Mouse (Mus musculus) megakaryocyte, embryonic 14.5 days (primary cell): ENCODE measurements around the gene Rassf8. TPM values are rescaled to one million over a fixed set of nuclear protein-coding genes. Genes with fewer than 3 reads are reported as not detected.

Experiments
- H3K27me3 ChIP-seq: replicated peaks from 2 replicates; pipeline ENCODE3; 2012; ENCODE audit warnings: inconsistent platforms
- H3K36me3 ChIP-seq: replicated peaks from 2 replicates; pipeline ENCODE3; 2012; ENCODE audit warnings: low read length, inconsistent platforms, mixed read lengths
- H3K4me1 ChIP-seq: 2 replicates; pipeline ENCODE4 v1.6.1; 2012; ENCODE audit warnings: inconsistent platforms
- H3K4me3 ChIP-seq: replicated peaks from 2 replicates; pipeline ENCODE3; 2012; ENCODE audit warnings: moderate library complexity, mild to moderate bottlenecking, inconsistent platforms
- H3K9me3 ChIP-seq: 2 replicates; pipeline ENCODE4 v1.6.1; 2012; ENCODE audit warnings: inconsistent platforms
- FLI1 ChIP-seq: IDR thresholded peaks from 2 replicates; pipeline ENCODE4 v1.6.1; 2012; ENCODE audit warnings: low read length, inconsistent platforms, mixed read lengths
- GATA1 ChIP-seq: IDR thresholded peaks from 3 replicates; pipeline ENCODE4 v1.6.1; 2012; ENCODE audit warnings: mixed read lengths, low read length, inconsistent platforms, borderline replicate concordance
- polyA plus RNA-seq: library from polyadenylated mRNA; stranded (reverse); fragments of >175 nt; gene quantifications from 2 replicates; pipeline ENCODE4 v1.2.3, GENCODE M21; 2012; ENCODE audit warnings: low replicate concordance; ENCODE audit not compliant: insufficient read depth

Rassf8 gene
- polyA plus RNA-seq, 1 experiment, result 0.77 TPM

DNA sequence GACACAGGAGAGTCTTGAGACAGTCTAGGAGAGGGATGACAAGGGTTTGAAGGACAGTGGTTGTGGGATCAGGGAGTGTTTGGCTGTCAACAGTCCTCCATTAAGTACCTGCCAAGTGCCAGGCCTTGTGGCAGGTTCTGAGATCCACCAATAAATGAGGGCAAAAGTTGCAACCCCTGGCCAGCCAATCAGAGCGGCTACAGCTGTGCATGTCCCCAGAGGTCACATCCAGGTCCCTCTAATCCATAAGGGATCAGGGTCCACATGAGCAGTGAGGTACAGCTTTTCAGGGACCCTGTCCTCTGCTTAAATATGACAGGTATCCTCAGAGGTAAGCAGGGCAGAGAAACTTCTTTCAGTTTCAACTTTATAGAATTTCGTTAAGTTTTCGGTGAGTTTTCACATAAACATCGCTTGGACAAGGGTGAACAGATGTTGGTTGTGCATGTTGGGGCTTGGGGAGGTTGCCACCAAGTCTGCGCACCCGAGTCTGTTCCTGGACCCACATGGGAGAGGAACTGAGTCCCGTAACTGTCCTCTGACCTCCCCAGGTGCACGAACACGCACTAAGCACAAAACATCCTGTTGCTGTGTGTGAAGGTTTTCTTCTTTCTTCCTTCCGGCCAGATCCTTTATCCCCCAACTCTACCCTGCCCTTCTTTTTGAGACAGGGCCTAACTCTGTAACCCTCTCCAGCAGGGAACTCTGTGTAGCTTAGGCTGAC, 107.0 kb downstream of the Rassf8 start:
- no peaks in the 10 kb centered on the region for H3K9me3 ChIP-seq

DNA sequence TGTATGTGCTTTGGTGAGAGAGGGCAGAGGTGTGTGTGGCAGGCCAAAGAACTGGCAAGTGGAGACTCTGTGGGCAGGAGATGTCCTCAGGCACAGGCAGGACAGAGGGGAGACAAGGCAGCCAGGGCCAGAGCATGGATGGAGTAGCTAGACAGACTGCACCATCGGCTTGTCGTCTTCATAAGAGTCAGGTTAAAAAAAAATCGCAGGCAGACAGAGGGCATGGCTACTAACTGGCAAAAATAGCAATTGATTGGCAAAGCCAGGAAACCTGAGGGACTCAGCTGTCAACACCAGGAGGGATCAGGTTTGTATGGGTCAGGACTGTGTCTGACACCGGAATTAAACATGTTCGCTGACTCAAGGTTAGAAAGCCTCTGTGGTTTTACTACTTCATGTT, 108.2 kb downstream of the Rassf8 start:
- TF ChIP-seq FLI1, result no peak
- no peak for TF ChIP-seq GATA1
- H3K9me3 ChIP-seq, result no peaks in the 10 kb centered on the region
- H3K27me3 ChIP-seq, result no peaks in the 10 kb centered on the region
- H3K4me3 ChIP-seq, result no peak overlapping the region
- H3K36me3 ChIP-seq, result peaks cover 57% of the 10 kb centered on the region
- H3K4me1 ChIP-seq, result peaks cover 62% of the 10 kb centered on the region

More for the DNA sequence above, 107.0 kb downstream of the Rassf8 start:
- TF ChIP-seq FLI1 (no peak), GATA1 (no peak)
- Histone ChIP-seq H3K4me3 (no peak overlapping the region), H3K4me1 (peaks cover 52% of the 10 kb centered on the region), H3K27me3 (no peaks in the 10 kb centered on the region), H3K36me3 (peaks cover 51% of the 10 kb centered on the region)

DNA sequence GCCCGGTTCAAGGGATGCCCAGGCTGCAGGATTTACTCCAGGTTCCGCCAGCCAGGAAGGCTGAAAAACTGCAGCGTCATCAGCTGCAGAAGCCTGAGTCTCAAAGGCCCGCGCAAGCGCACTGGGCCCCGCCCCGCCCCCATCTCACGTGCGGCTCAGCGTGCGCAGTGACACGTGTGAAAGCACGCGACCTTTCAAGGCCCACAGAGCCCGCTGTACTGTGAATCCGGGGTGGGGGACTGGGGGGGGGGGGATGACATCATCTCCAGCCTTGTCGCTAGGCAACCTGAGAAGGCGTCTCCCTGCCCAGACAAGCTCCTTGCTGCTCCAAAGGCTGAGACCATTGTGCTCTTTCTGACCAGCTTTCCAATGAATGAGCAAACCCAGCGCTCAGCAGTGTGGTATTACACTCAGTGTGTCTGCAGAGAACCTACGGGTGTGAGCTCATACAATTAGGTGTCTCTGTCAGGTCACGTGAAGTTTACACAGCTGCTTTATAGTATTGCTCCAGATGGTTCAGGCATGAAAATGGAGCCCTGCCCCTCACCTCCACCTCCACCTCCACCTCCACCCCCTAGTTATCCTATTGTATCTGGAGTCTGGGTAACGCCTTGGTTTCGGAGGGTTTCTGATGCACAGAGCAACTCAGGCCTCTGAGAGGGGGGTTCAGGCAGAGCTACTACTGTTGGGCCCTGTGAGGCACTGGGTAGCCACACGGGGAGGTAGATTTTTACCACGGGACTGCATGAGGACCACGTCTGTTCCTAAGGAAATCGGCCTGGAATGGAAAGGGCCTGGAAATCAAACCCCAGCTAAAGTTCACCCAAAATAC, 109.4 kb downstream of the Rassf8 start:
- peaks cover 71% of the 10 kb centered on the region for H3K4me1 ChIP-seq
- H3K36me3 ChIP-seq, result peaks cover 52% of the 10 kb centered on the region
- no peaks in the 10 kb centered on the region for H3K9me3 ChIP-seq
- TF ChIP-seq FLI1 (no peak), GATA1 (no peak)
- H3K4me3 ChIP-seq, result peak overlapping the region; percentile 47
- H3K27me3 ChIP-seq, result no peaks in the 10 kb centered on the region

DNA sequence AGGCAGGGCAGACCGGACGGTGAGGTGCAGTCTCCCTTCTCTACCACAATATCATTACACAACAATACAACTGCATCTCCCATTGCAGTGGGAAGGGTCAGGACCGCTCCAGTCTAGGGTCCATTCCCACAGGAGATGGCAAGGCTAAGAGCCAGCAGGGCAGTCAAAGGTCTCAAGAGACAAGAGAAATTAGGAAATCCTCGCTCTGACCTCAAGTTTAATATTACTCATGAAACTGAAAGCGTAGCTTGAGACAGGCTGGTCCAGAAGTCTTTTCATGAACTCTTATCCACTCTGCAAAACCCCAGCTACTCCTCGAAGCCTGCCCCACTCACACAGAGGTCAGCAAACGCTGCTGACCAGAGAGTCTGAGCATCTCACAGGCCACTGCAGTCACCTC, 110.9 kb downstream of the Rassf8 start:
- TF ChIP-seq GATA1 (no peak), FLI1 (no peak)
- Histone ChIP-seq H3K4me1 (peaks cover 76% of the 10 kb centered on the region), H3K36me3 (peaks cover 43% of the 10 kb centered on the region), H3K27me3 (no peaks in the 10 kb centered on the region), H3K4me3 (peak overlapping the region; percentile 59), H3K9me3 (no peaks in the 10 kb centered on the region)

DNA sequence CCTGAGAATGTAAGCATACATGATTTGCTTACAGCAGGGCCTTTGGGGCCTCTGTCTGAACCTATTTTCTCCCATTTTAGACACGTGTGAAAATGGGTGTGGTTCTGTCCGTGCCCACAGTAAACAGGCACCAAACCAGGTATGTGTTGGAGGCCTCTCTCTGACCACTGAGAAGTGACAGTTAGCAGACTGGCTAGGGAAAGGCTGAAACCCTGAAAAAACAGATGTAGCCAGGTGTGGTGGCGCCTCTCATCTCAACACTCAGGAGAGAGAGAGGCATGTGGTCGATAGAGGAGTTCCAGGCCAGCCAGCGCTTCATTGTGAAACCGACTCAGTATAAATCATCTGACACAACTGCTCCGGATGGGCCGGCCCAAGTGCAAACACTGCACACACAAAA, 111.9 kb downstream of the Rassf8 start:
- TF ChIP-seq FLI1 (no peak), GATA1 (no peak)
- no peak overlapping the region for H3K4me3 ChIP-seq
- peaks cover 84% of the 10 kb centered on the region for H3K4me1 ChIP-seq
- peaks cover 9% of the 10 kb centered on the region for H3K27me3 ChIP-seq
- H3K9me3 ChIP-seq, result no peaks in the 10 kb centered on the region
- H3K36me3 ChIP-seq, result peaks cover 33% of the 10 kb centered on the region

DNA sequence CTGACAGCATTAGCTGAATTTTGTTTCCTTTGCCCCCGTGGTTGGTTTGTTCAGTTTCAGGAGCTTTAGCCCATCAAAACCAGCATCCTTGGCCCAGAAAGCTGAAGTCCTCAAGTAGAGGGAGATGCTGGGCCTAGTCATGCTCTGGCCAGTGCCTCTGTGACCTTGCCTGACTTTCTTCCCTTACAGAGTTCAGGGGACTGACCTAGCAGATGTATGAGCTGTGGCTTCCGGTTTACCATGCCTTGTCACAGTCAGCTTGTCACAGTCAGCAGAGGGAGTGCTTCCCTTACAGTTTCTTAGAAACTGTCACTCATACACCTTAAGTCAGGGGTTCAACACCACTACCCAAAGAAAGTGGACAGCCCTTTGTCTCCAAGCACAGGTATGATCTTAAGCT, 113.8 kb downstream of the Rassf8 start:
- Histone ChIP-seq H3K4me3 (peak overlapping the region; percentile 81), H3K9me3 (no peaks in the 10 kb centered on the region), H3K36me3 (peaks cover 21% of the 10 kb centered on the region), H3K27me3 (peaks cover 29% of the 10 kb centered on the region), H3K4me1 (peaks cover 89% of the 10 kb centered on the region)
- TF ChIP-seq FLI1 (peak; percentile 29; the same call in 1 of the 2 replicates), GATA1 (no peak)

DNA sequence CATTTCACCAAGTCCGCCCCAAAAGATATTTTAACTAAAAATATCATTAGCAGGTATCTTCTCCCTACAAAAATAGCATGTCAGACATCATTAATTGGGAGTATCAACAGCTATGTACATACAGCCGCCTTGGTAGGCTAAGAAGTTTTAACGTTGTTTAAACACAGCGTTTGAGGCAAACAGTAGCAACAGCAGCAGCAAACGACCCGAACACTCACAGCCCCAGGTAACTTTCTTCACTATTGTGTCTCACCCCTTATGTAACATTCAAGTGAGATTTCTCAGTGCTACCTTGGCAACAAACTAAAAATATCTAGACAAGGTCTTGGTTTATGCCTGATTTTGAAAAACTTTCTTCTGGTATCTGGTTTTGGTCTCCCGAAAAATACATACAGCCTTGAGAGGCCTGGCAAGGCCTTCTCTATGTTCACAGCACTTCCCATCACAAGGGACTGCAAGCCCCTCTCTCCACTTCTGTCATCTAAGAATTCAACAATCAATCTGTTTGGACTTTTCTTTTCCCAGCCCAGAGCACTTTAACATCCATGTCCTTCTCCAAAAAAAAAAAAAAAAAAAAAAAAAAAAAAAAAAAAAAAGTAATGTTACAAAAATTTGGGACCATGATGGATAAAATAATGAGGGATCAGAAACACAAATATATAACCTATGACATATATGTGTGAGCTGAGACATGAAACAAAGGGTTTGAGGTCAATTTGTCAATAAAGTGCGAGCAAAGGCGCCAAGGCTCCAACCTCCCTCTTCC, 115.1 kb downstream of the Rassf8 start:
- Histone ChIP-seq H3K4me3 (peak overlapping the region; percentile 97), H3K36me3 (peaks cover 21% of the 10 kb centered on the region), H3K27me3 (peaks cover 42% of the 10 kb centered on the region), H3K4me1 (peaks cover 89% of the 10 kb centered on the region), H3K9me3 (no peaks in the 10 kb centered on the region)
- TF ChIP-seq GATA1, result no peak
- no peak for TF ChIP-seq FLI1

DNA sequence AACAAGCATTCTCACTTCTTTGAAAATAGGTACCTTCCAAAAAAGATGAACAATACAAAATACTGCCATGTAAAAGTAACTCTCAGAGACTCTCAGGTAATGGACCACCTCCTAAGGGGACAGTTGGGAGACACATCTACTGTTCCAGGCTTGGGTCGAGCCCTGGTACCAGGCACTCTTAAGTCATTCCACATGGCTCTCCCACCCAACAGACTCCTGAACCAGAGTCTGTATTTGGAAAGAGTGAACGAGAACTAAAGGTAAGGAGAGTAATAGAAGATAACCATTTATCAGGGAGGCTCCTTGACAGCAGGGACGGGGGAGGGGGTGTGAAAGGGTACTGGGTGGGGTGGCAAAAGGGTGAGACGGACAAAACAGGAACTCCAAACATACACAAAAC, 115.8 kb downstream of the Rassf8 start:
- H3K27me3 ChIP-seq, result peaks cover 49% of the 10 kb centered on the region
- H3K4me3 ChIP-seq, result peak overlapping the region; percentile 97
- peaks cover 91% of the 10 kb centered on the region for H3K4me1 ChIP-seq
- no peak for TF ChIP-seq FLI1
- TF ChIP-seq GATA1, result no peak
- H3K9me3 ChIP-seq, result no peaks in the 10 kb centered on the region
- peaks cover 17% of the 10 kb centered on the region for H3K36me3 ChIP-seq

DNA sequence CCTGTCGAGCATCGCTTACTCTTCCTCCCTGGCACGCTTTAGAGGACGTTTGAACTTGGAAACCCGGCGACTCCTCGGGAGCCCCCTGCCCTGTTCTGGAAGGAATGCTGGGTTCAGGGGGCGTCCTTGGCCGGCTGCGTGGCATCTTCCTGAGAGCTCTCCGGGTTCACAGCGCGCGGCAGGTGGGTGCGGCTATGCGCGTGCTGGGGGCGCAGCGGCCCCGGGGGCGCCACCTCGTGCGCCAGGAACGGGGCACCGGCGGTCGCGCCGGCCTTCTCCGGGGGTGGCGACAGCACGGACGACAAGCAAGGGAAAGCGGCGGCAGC, 116.2 kb downstream of the Rassf8 start:
- H3K27me3 ChIP-seq, result peaks cover 51% of the 10 kb centered on the region

More for the DNA sequence above, 116.2 kb downstream of the Rassf8 start:
- TF ChIP-seq FLI1, result no peak
- no peak for TF ChIP-seq GATA1
- Histone ChIP-seq H3K36me3 (peaks cover 13% of the 10 kb centered on the region), H3K4me1 (peaks cover 91% of the 10 kb centered on the region), H3K9me3 (0 out of 2 replicates have a peak, but pooled peaks cover under 1% of the 10 kb centered on the region), H3K4me3 (peak overlapping the region; percentile 97)
